Mouse (Mus musculus) fat pad, adult 2 months (tissue): ENCODE measurements at regions not wholly inside any gene's neighbourhood (a gene's known extent, or its start where the extent isn't known, plus 50 kb on each side); places are given as distances from the start of the nearest gene placed in this dataset.

ENCODE experiments used
- DNase-seq: peaks from one replicate; pipeline ENCODE4 v3.0.0-alpha.2; 2011; ENCODE audit warnings: low read depth, low spot score; ENCODE audit errors: extremely low read depth

GRCm38 (mm10) chr7:40398266-40398665 lies 499.9 kb upstream of the Vstm2b start:
- no peak for DNase-seq

GRCm38 (mm10) chr7:40419332-40419731 lies 478.8 kb upstream of the Vstm2b start:
- no peak for DNase-seq

DNA sequence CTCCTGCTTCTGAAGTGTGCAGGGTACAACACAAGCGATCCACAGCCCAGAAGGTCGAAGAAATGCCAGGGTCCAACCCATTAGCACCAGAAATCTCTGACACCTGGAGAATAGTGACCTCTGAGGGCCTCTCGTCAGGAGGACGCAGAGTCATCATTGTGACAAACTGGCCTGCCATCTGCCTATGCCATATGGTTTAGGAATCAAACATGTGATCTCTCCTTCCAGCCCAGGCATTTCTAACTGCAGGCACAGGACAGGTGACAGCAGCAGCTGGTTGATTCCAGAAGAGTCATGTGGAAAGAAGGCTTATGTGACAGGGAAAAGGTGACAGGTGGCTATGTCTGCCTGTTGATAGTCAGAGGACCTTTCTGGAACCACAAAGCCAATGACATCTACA lies 476.0 kb upstream of the Vstm2b start:
- no peak for DNase-seq

- DNase-seq, result no peak
Measured at GRCm38 (mm10) chr7:40429416-40429815, 468.7 kb upstream of the Vstm2b start.

- no peak for DNase-seq
Measured at GRCm38 (mm10) chr7:40433906-40434305, 464.2 kb upstream of the Vstm2b start.

DNA sequence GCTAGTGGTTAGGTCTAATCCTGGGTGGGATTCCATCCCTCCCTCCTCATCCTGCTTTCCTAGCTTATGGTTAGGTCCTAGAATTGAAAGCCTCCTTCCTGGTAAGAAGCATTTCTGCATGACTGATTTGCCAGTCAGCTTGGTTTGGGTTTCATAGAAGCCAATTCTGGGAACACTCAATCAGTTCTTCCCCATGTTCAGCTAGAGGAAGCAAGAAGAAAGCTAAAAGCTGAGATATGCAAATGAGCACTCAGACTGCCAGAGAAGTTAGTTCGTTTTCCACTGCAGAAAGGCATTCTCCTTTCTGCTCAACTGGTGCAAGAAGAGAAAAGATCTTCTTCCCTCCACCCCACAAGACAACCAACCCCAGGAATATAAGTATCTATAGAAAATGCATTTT lies 457.0 kb upstream of the Vstm2b start:
- DNase-seq, result no peak

DNA sequence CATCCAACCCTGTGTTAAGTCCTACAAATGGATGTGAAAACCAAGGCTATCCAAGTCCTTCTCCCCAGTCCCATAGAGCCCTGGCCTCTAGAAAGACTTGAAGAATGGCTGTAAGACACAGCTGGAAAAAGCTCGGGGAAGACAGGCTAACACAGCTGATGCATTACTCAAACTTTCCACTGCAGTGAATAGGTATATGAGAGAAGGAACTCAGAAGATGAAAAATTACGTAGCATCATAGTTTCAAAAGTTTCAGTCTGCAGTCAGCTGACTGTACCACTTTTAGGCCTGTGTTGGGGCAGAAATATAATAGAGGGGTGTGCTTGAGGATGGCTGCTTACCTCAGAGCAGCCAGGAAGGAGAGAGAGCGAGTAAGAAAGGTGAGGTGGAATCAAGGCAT lies 456.3 kb upstream of the Vstm2b start:
- DNase-seq, result no peak

GRCm38 (mm10) chr7:40466382-40466781 lies 431.7 kb upstream of the Vstm2b start:
- no peak for DNase-seq

DNA sequence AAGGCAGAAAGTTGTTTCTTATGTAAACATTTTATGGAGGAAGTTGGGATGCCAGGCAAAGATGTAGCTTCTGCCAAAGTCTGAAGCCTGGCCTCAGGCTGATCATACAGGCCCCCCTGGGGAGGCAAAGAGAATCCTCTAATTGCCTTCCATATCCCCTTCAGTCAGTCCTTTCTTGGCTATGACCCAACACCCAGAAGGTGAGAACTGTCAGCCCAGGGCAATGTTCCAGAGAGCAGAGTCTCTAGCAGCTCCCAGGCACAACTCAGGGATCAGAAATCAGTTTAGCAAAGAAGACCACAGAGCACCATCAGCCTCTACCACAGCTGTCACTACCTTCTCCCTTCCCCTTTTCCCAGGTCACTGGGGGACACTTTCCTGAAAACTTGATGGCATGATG lies 410.9 kb upstream of the Vstm2b start:
- no peak for DNase-seq

DNA sequence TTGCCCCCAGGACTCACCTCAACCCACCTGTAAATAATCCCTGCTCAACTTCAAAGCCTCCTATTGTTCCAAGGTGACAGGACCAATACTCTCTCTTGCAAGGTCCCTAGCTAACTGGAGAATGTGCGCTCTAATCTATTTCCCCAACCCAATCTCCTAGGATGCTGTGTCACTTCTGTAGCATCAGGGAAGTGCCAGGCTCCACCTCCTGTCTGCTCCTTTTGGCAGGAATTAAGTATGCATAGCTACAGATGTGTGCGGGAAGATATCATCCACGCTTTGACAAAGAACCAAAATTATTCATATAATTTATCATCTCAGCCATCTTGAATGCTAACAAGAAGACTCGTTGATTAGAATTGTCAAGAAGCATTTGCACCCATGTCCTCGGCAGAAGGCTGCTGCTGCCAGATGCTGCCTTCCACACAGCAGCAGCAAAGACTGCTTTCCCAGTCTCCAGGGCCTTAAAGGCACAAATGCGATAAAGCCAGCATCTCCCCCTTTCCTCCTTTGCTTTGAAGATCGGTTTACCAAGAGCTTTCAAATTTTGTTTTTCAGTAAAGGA lies 375.3 kb upstream of the Vstm2b start:
- DNase-seq, result no peak

GRCm38 (mm10) chr7:40536601-40537000 lies 361.5 kb upstream of the Vstm2b start:
- DNase-seq, result no peak

DNA sequence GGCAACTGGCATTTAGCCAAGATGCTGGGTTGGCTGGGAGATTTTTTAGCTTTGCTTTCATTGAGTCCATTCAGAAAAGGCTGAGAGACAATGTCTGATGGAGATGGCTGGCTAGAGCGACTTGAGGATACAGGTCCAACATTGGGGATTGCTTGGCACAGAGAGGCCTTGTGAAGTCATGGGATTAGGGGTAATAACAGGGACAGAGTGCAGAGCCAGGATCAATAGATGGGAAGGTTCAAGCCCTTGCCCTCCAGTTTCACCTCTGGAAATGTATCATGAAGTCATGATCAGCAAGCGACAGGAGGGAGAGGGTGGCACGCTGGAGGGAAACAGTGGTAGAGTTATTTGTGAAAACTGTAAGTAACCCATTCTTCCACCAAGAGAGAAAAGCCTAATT lies 360.5 kb upstream of the Vstm2b start:
- DNase-seq, result no peak

GRCm38 (mm10) chr7:40539789-40540188 lies 358.3 kb upstream of the Vstm2b start:
- DNase-seq, result no peak

- no peak for DNase-seq
Measured at GRCm38 (mm10) chr7:40541283-40541682, 356.8 kb upstream of the Vstm2b start.

GRCm38 (mm10) chr7:40563447-40564118 lies 334.5 kb upstream of the Vstm2b start:
- no peak for DNase-seq

DNA sequence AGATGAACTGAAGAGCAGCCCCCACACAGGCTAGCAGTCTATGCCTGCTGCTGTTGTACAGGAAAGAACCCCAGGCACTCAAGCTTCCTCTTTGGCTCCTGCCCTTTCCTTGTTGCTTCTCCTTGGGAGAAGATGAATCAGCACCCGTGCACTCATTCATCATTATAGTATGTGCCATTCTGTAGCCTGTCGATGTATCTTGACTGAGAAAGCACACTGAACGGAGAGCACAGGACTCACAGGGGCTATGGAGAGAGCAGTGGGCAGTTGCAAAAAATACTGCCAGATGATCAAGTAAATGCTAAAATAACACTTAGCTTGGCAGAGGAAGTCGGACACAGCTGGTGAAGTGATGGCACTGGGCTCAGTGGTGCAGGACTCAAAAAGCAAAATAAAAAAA lies 322.2 kb upstream of the Vstm2b start:
- no peak for DNase-seq

GRCm38 (mm10) chr7:40577365-40577764 lies 320.8 kb upstream of the Vstm2b start:
- DNase-seq, result no peak

DNA sequence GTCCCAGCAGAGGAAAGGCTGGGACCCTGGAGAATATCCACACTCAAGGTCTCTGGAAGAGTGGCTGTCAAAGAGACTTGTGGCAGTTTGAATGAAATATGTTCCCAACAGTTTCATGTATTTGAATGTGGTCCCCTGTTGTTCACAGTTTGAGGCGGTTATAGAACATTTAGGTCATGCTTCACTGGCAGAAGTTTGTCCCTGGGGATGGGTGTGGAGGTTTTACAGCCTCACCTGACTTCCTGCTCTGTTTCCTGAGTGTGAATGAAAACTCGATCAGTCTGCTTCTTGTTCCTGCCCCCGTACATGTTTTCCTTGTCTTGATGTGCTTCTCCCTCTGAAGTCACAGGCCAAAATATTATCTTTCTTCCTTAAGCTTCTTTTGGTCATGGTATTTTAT lies 277.4 kb upstream of the Vstm2b start:
- no peak for DNase-seq

DNA sequence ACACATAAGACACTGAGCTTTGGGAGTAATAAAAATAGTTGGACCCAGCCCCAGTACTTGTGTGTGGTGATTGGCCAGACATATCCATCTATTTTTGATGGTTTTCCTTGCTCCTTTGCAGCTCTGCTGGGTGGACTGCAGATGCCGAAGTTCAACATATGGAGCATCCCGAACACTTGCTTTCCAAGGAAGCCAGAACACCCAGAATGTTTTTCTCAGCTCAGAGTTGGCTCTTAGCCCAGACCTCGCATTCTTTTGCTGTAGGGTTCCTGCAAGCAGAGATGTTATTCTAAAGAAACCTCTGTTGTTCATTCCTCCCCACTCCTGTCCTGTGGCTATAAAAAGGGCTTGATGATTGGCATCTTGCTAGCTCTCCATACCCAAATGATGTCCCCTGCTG lies 275.3 kb upstream of the Vstm2b start:
- no peak for DNase-seq

DNA sequence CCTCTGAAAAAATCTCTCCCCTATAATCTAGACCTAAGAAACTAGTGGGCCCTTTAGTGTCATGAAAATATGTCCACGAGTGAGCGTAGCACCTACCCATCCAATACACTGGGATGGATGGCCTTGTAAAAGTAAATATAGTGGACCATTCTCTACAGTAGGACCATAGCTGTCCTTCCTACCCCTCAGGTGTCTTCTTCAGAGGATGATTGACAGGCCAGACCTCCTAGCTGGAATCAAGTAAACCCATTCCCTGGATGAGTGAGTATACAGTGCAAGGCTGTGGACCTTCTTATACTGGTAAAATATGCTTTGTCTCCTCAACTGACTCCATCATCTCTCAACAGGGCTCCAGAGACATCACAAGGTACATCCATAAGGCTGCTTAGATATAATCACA lies 274.8 kb upstream of the Vstm2b start:
- no peak for DNase-seq

GRCm38 (mm10) chr7:40636369-40636768 lies 261.8 kb upstream of the Vstm2b start:
- DNase-seq, result no peak

GRCm38 (mm10) chr7:40654982-40655381 lies 243.1 kb upstream of the Vstm2b start:
- DNase-seq, result no peak

DNA sequence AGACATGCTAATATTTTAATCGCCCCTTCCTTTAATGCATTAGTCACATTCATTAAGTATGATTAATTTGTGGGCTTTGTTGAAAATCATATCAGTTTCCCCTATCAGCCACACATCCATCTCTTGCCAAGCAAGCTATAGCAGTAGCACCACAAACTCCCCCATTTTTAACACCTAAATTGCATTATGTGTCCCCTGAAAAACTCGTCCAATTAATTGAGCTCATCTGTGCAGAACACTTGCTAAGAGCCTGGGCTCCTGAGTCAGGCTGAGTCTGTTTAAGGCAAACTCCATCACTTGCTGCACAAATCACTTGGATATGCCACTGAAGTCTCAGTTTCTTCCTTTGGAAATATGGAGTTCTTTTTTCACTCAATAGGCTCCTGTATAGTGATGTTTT lies 242.7 kb upstream of the Vstm2b start:
- DNase-seq, result no peak
